Mouse (Mus musculus) kidney, postnatal 10 days (tissue): ENCODE results near the gene Polr3h.
"Not testable (repeated sequence)": the region's sequence is repeated elsewhere in the genome, so short reads cannot be mapped to it uniquely, and the experiment has no call there.

Experiments
- DNase-seq: peaks from one replicate; pipeline ENCODE4 v3.0.0; 2021; ENCODE audit warnings: mixed read lengths

Gene Polr3h

GRCm38 (mm10) chr15:81914668-81915067 is 11.4 kb downstream of the Polr3h start:
- DNase-seq = no peak

- DNase-seq = peak; percentile 51
Observed at GRCm38 (mm10) chr15:81912498-81912897, 13.5 kb downstream of the Polr3h start.

- not testable (repeated sequence) for DNase-seq
Observed at GRCm38 (mm10) chr15:81908767-81909166, 17.3 kb downstream of the Polr3h start.

- DNase-seq = no peak
Observed at GRCm38 (mm10) chr15:81907953-81908352, 18.1 kb downstream of the Polr3h start.

GRCm38 (mm10) chr15:81904939-81905338 is 21.1 kb downstream of the Polr3h start:
- peak; percentile 88 for DNase-seq

GRCm38 (mm10) chr15:81898751-81899150 is 27.3 kb downstream of the Polr3h start:
- DNase-seq = no peak

GRCm38 (mm10) chr15:81897607-81898285 is 28.3 kb downstream of the Polr3h start:
- DNase-seq = no peak

- no peak for DNase-seq
Observed at GRCm38 (mm10) chr15:81896407-81896806, 29.6 kb downstream of the Polr3h start.

GRCm38 (mm10) chr15:81894002-81894401 is 32.0 kb downstream of the Polr3h start:
- DNase-seq = no peak

GRCm38 (mm10) chr15:81891822-81892580 is 34.0 kb downstream of the Polr3h start:
- no peak for DNase-seq

GRCm38 (mm10) chr15:81891140-81891802 is 34.8 kb downstream of the Polr3h start:
- no peak for DNase-seq

GRCm38 (mm10) chr15:81889175-81889574 is 36.9 kb downstream of the Polr3h start:
- no peak for DNase-seq

GRCm38 (mm10) chr15:81886795-81887550 is 39.1 kb downstream of the Polr3h start:
- DNase-seq = no peak

GRCm38 (mm10) chr15:81885418-81885934 is 40.6 kb downstream of the Polr3h start:
- DNase-seq = no peak

GRCm38 (mm10) chr15:81882348-81882747 is 43.7 kb downstream of the Polr3h start:
- DNase-seq = no peak

GRCm38 (mm10) chr15:81879531-81880401 is 46.3 kb downstream of the Polr3h start:
- no peak for DNase-seq

- DNase-seq = peak; percentile 100
Observed at GRCm38 (mm10) chr15:81872262-81873136, 53.5 kb downstream of the Polr3h start, which contains the start of gene Aco2. Aco2 (plus strand) TSS chr15:81872309.

- peak; percentile 94 for DNase-seq
Observed at GRCm38 (mm10) chr15:81871604-81872261, 54.3 kb downstream of the Polr3h start, which contains the start of gene Phf5a. Phf5a (minus strand) TSS chr15:81871911.

GRCm38 (mm10) chr15:81869985-81870384 is 56.1 kb downstream of the Polr3h start:
- DNase-seq = no peak

- DNase-seq = no peak
Observed at GRCm38 (mm10) chr15:81864238-81864637, 61.8 kb downstream of the Polr3h start.
